Mouse (Mus musculus) heart, embryonic 13.5 days (tissue): ENCODE results near the gene Pgpep1l. TPM values are rescaled to one million over a fixed set of nuclear protein-coding genes. Genes with fewer than 3 reads are reported as not detected.
"Not testable (repeated sequence)": the region's sequence is repeated elsewhere in the genome, so short reads cannot be mapped to it uniquely, and the experiment has no call there.

ENCODE experiments used
- ATAC-seq: fragments of 200-750 bp; cut with Nextera tagmentation; 2 replicates; pipeline ENCODE4 v1.8.0; 2017; ENCODE audit warnings: moderate TSS enrichment; ENCODE audit not compliant: insufficient number of reproducible peaks, low FRiP score, low TSS enrichment; ENCODE audit errors: extremely low read depth
- H3K27ac ChIP-seq: fragments of 300-500 bp; sonication (generic); replicated peaks from 2 replicates; pipeline ENCODE4 v1.5.1; 2015; ENCODE audit warnings: moderate library complexity, mild to moderate bottlenecking, inconsistent platforms
- H3K27me3 ChIP-seq: fragments of 300-500 bp; sonication (generic); replicated peaks from 2 replicates; pipeline ENCODE4 v1.6.1; 2015; ENCODE audit warnings: mild to moderate bottlenecking, inconsistent platforms
- H3K36me3 ChIP-seq: fragments of 300-500 bp; sonication (generic); 2 replicates; pipeline ENCODE4 v1.6.1; 2015; ENCODE audit warnings: mild to moderate bottlenecking, inconsistent platforms
- H3K4me1 ChIP-seq: fragments of 300-500 bp; sonication (generic); 2 replicates; pipeline ENCODE4 v1.6.1; 2015; ENCODE audit warnings: inconsistent platforms
- H3K4me2 ChIP-seq: fragments of 300-500 bp; sonication (generic); 2 replicates; pipeline ENCODE4 v1.6.1; 2015; ENCODE audit warnings: inconsistent platforms, mild to moderate bottlenecking, moderate library complexity
- H3K4me3 ChIP-seq: fragments of 300-500 bp; sonication (generic); 2 replicates; pipeline ENCODE4 v1.5.1; 2015; ENCODE audit warnings: moderate library complexity, mild to moderate bottlenecking, inconsistent platforms
- H3K9ac ChIP-seq: fragments of 300-500 bp; sonication (generic); 2 replicates; pipeline ENCODE4 v1.6.1; 2015; ENCODE audit warnings: inconsistent platforms, mild to moderate bottlenecking, moderate library complexity
- H3K9me3 ChIP-seq: fragments of 300-500 bp; sonication (generic); 2 replicates; pipeline ENCODE4 v1.6.1; 2016; ENCODE audit warnings: inconsistent platforms
- WGBS: fragments of 180-500 bp; shearing (Covaris S2); methylation state at CpG from one replicate; pipeline ENCODE4 v1.1.7; 2015; ENCODE audit warnings: mixed read lengths; 5-methylcytosine and 5-hydroxymethylcytosine counted together
- polyA plus RNA-seq: library from polyadenylated mRNA; unstranded; fragments of >200 nt; fragmentation: Nextera tagmentation; extraction: Ambion mirVana; gene quantifications from 2 replicates; pipeline ENCODE4 v1.2.1, GENCODE M21; 2015

Pgpep1l gene
- polyA plus RNA-seq, 1 experiment from 2014 or later: not detected

DNA sequence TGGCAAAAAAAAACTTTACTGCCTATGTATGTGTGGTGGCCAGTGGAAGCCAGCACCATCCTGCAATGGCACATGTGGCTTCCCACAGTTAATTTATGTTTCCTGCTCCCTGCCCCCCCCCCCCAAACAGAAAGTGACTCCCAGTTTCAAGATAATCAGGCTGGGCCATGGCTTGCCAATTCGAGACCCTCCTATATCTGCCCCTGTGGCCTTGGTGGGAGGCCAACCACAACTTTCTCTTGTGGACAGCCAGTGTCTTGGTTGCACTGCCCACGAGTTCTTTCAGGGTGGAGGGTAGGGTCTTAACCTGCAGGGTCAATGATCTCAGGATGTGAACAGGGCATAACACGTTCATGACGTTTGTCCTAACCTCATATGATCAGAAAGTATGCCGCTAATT lies 32.5 kb upstream of the Pgpep1l start:
- no peak overlapping the region for H3K4me3 ChIP-seq
- 80% methylated on average over 5 of the region's 5 CpGs for WGBS
- no peaks in the 10 kb centered on the region for H3K27me3 ChIP-seq
- no peak for ATAC-seq
- no peaks in the 10 kb centered on the region for H3K9me3 ChIP-seq
- no peak overlapping the region for H3K9ac ChIP-seq
- no peak overlapping the region for H3K4me2 ChIP-seq
- H3K27ac ChIP-seq: no peak overlapping the region
- peaks cover 5% of the 10 kb centered on the region; the same call in 1 of the 2 replicates for H3K4me1 ChIP-seq
- H3K36me3 ChIP-seq: no peaks in the 10 kb centered on the region

- no peaks in the 10 kb centered on the region for H3K9me3 ChIP-seq
- H3K4me2 ChIP-seq: peak overlapping the region; percentile 39
- peak overlapping the region; percentile 4; the same call in 1 of the 2 replicates for H3K4me3 ChIP-seq
- H3K9ac ChIP-seq: no peak overlapping the region
- whole genome bisulfite sequencing: 55% methylated on average over 16 of the region's 16 CpGs
- H3K36me3 ChIP-seq: no peaks in the 10 kb centered on the region
- H3K27me3 ChIP-seq: no peaks in the 10 kb centered on the region
- H3K27ac ChIP-seq: peak overlapping the region; percentile 77
- no peak for ATAC-seq
- H3K4me1 ChIP-seq: peaks cover 5% of the 10 kb centered on the region; the same call in 1 of the 2 replicates
These were observed 30.2 kb upstream of the Pgpep1l start for GRCm38 (mm10) chr7:68293997-68294789.

GRCm38 (mm10) chr7:68291603-68292002 lies 27.6 kb upstream of the Pgpep1l start:
- no peak for ATAC-seq
- H3K9me3 ChIP-seq: no peaks in the 10 kb centered on the region
- 66% methylated on average over 1 of the region's 1 CpGs for WGBS

DNA sequence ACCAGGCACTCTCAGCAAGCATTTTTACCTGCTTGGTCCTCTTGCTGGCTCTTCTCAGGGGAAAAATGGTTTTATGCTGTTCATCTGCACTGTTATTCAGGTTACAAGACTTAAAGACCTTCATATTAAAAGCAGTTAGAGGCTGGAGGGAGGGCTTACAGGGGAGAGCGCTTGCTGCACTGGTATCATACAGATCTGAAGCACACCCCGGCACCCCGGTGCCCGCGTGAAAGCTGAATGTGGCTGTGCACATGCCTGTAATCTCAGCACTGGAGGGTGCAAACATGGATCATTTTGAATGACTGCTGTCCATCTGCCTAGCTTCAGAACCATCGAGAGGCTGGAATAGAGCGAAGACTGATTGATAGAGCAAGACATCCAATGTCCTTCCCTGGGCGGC lies 25.0 kb upstream of the Pgpep1l start:
- Histone ChIP-seq H3K27ac (no peak overlapping the region), H3K36me3 (no peaks in the 10 kb centered on the region), H3K4me2 (no peak overlapping the region), H3K9ac (no peak overlapping the region), H3K9me3 (no peaks in the 10 kb centered on the region), H3K27me3 (no peaks in the 10 kb centered on the region), H3K4me1 (peaks cover 7% of the 10 kb centered on the region; the same call in 1 of the 2 replicates), H3K4me3 (no peak overlapping the region)
- ATAC-seq: no peak
- WGBS: 92% methylated on average over 8 of the region's 8 CpGs

More at GRCm38 (mm10) chr7:68291603-68292002, 27.6 kb upstream of the Pgpep1l start:
- peaks cover 5% of the 10 kb centered on the region; the same call in 1 of the 2 replicates for H3K4me1 ChIP-seq
- H3K27me3 ChIP-seq: no peaks in the 10 kb centered on the region
- H3K4me2 ChIP-seq: no peak overlapping the region
- H3K4me3 ChIP-seq: no peak overlapping the region
- no peak overlapping the region for H3K9ac ChIP-seq
- no peaks in the 10 kb centered on the region for H3K36me3 ChIP-seq
- no peak overlapping the region for H3K27ac ChIP-seq

- WGBS: 90% methylated on average over 4 of the region's 4 CpGs
These were observed 24.0 kb upstream of the Pgpep1l start for GRCm38 (mm10) chr7:68288000-68288399.

DNA sequence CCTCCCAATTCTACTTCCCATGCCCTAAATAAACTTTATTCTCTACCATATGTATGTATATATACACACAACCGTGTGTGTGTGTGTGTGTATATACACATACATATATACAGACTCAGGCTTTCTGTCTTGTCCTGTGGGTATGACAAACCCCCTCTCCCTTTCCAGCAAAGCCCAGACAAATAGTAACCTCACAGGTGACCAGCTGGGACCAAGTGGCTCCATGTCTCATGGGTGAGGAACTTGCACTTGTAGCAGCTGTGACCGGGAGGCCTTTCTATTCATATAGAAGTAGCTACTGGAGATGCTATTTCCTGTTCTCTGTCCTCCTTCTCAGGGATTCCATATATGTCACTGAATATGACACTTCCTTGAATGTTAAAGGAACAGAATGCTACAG lies 23.5 kb upstream of the Pgpep1l start:
- Histone ChIP-seq H3K27me3 (0 out of 2 replicates have a peak, but pooled peaks cover 5% of the 10 kb centered on the region), H3K36me3 (no peaks in the 10 kb centered on the region), H3K9ac (no peak overlapping the region), H3K9me3 (no peaks in the 10 kb centered on the region), H3K4me2 (no peak overlapping the region), H3K4me3 (no peak overlapping the region), H3K4me1 (peaks cover 11% of the 10 kb centered on the region; the same call in 1 of the 2 replicates), H3K27ac (no peak overlapping the region)
- 73% methylated on average over 2 of the region's 2 CpGs for WGBS
- ATAC-seq: no peak

More at GRCm38 (mm10) chr7:68288000-68288399, 24.0 kb upstream of the Pgpep1l start:
- H3K9me3 ChIP-seq, H3K4me1 ChIP-seq, H3K9ac ChIP-seq, H3K4me3 ChIP-seq, H3K27ac ChIP-seq, ATAC-seq, H3K36me3 ChIP-seq, H3K27me3 ChIP-seq, H3K4me2 ChIP-seq: not testable (repeated sequence)

GRCm38 (mm10) chr7:68286526-68287481 lies 22.8 kb upstream of the Pgpep1l start:
- H3K36me3 ChIP-seq: no peaks in the 10 kb centered on the region
- no peak overlapping the region for H3K4me3 ChIP-seq
- H3K27ac ChIP-seq: no peak overlapping the region
- no peaks in the 10 kb centered on the region for H3K9me3 ChIP-seq
- H3K27me3 ChIP-seq: 0 out of 2 replicates have a peak, but pooled peaks cover 5% of the 10 kb centered on the region
- no peak for ATAC-seq
- H3K4me1 ChIP-seq: peaks cover 12% of the 10 kb centered on the region; the same call in 1 of the 2 replicates
- WGBS: 86% methylated on average over 24 of the region's 24 CpGs
- no peak overlapping the region for H3K9ac ChIP-seq
- H3K4me2 ChIP-seq: no peak overlapping the region

GRCm38 (mm10) chr7:68285851-68286298 lies 21.8 kb upstream of the Pgpep1l start:
- Histone ChIP-seq H3K36me3 (no peaks in the 10 kb centered on the region), H3K4me2 (no peak overlapping the region), H3K9ac (no peak overlapping the region), H3K27ac (0 out of 2 replicates have a peak overlapping the region, but pooled peaks have one; percentile 20), H3K4me1 (peaks cover 12% of the 10 kb centered on the region; the same call in 1 of the 2 replicates), H3K4me3 (no peak overlapping the region), H3K9me3 (no peaks in the 10 kb centered on the region), H3K27me3 (0 out of 2 replicates have a peak, but pooled peaks cover 5% of the 10 kb centered on the region)
- no peak for ATAC-seq
- WGBS: 57% methylated on average over 8 of the region's 8 CpGs

- Histone ChIP-seq H3K27me3 (peaks cover 17% of the 10 kb centered on the region), H3K4me3 (no peak overlapping the region), H3K9me3 (no peaks in the 10 kb centered on the region), H3K27ac (no peak overlapping the region), H3K4me1 (peaks cover 19% of the 10 kb centered on the region; the same call in 1 of the 2 replicates), H3K4me2 (no peak overlapping the region), H3K36me3 (no peaks in the 10 kb centered on the region), H3K9ac (no peak overlapping the region)
- WGBS: 83% methylated on average over 7 of the region's 7 CpGs
- no peak for ATAC-seq
These were observed 19.7 kb upstream of the Pgpep1l start for GRCm38 (mm10) chr7:68283776-68284175.

DNA sequence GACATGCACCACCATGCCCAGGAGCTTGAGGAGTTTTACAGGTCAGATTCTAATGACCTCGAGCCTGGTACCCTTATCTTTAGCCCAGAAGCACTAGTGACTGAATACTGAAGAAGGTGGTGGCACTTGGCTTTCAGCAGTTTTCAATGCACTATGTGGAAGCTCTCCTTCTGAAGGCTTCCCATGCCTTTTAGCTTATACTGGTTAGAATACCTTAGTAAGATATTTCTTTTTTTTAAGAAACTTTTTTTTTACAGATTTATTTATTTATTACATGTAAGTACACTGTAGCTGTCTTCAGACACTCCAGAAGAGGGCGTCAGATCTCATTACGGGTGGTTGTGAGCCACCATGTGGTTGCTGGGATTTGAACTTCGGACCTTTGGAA lies 19.1 kb upstream of the Pgpep1l start:
- not testable (repeated sequence) for H3K4me2 ChIP-seq, ATAC-seq, H3K4me3 ChIP-seq, H3K9me3 ChIP-seq, H3K27ac ChIP-seq, H3K9ac ChIP-seq, H3K36me3 ChIP-seq
- Histone ChIP-seq H3K27me3 (peaks cover 23% of the 10 kb centered on the region), H3K4me1 (peaks cover 19% of the 10 kb centered on the region; the same call in 1 of the 2 replicates)
- 60% methylated on average over 4 of the region's 4 CpGs for WGBS
